Mouse (Mus musculus) erythroblast, embryonic 14.5 days (primary cell): ENCODE data around the gene Olfr1475.

Experiments used
- GATA1 ChIP-seq: IDR thresholded peaks from 2 replicates; pipeline ENCODE4 v1.6.1; 2012; ENCODE audit warnings: low read length, inconsistent platforms, mixed read lengths
- TAL1 ChIP-seq: IDR thresholded peaks from 3 replicates; pipeline ENCODE4 v1.6.1; 2012; ENCODE audit warnings: low read length, inconsistent platforms, mixed read lengths

GRCm38 (mm10) chr19:13480096-13480495 is at the start of gene Olfr1475:
- no peak for TF ChIP-seq GATA1
- no peak for TF ChIP-seq TAL1
